Mouse (Mus musculus) heart, adult 2 months (tissue): ENCODE data around the gene Dad1.

Source experiments
- CTCF ChIP-seq: fragments of 200-600 bp; IDR thresholded peaks from 2 replicates; pipeline ENCODE4 v1.8.1; 2022; ENCODE audit warnings: antibody characterized with exemption, mild to moderate bottlenecking, moderate library complexity
- POLR2A ChIP-seq: fragments of 200-500 bp; IDR thresholded peaks from 2 replicates; pipeline ENCODE4 v1.6.1; 2011; ENCODE audit warnings: mild to moderate bottlenecking, low read depth, low read length, control low read depth; ENCODE audit not compliant: insufficient read depth

DNA sequence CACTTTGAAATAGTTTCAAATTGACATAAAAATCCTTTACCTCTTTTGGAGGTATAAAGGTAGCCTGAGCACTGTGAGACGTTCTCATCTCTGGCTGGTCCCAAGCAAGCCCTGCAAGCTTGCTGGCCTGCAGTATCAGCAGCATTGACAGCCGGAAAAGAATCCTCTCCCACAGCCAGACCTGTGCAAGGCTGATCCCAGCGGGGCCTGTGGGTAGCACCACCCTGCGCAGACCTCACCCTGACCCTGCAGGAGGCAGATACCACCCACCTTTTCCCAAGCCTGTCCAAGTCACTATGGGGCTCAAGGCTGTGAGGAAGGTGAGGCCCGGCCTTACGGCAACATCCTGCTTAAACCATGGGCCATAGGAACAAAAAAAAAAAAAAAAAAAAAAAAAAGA is 12.0 kb upstream of the Dad1 start:
- TF ChIP-seq CTCF = no peak
- TF ChIP-seq POLR2A = no peak
